9 mouse cellular contexts compared by ENCODE assay signal in genomic region chr1:34511027-34511426, GRCm38 (mm10). TPM values are rescaled to one million over a fixed set of nuclear protein-coding genes. Genes with fewer than 3 reads are reported as not detected.
DNase-seq lines count a peak whose midpoint lies in the region; ATAC-seq and TF ChIP-seq lines count a peak whose summit lies in the region.
"Had no signal": no experiment of that assay in that cellular context is flagged by ENCODE, and none has a peak within 500 bp of the region (broad histone marks: within the 10 kb centered on the region; RNA-seq: fewer than 3 reads in every experiment).

No protein-coding gene starts in this region.

- no peaks in the 10 kb centered on the region for H3K36me3 ChIP-seq in kidney, embryonic 15.5 days
- no peaks in the 10 kb centered on the region for H3K36me3 ChIP-seq in liver, embryonic 13.5 days

- no peak for TF ChIP-seq POLR2A in cerebellum, adult 2 months (IDR thresholded peaks at IDR 0.05; ENCODE audit: borderline replicate concordance, insufficient read depth, low read length)

- H3K9me3 ChIP-seq in kidney, embryonic 15.5 days (replicated peaks) = no peaks in the 10 kb centered on the region
- no peaks in the 10 kb centered on the region for H3K9me3 ChIP-seq in liver, embryonic 13.5 days (replicated peaks)

- peak; percentile 98 for TF ChIP-seq CTCF in cerebellum, adult 2 months (IDR thresholded peaks at IDR 0.05; ENCODE audit: borderline replicate concordance, insufficient read depth, low read depth, low read length)

- no peak overlapping the region for H3K27ac ChIP-seq in cerebellum, adult 2 months (ENCODE audit: insufficient read depth, low read length)
- no peak overlapping the region for H3K27ac ChIP-seq in kidney, embryonic 15.5 days
- H3K27ac ChIP-seq in liver, embryonic 13.5 days = no peak overlapping the region

- no peak overlapping the region for H3K4me2 ChIP-seq in kidney, embryonic 15.5 days
- no peak overlapping the region for H3K4me2 ChIP-seq in liver, embryonic 13.5 days

- peak; percentile 11 for DNase-seq in urinary bladder, postnatal 14 days (ENCODE audit: low spot score)
- no peak for DNase-seq in urinary bladder, adult 2 months (ENCODE audit: low spot score)
- peak; percentile 69 to 79 for DNase-seq in cerebellum, adult 2 months
- DNase-seq in frontal cortex, postnatal 14 days (ENCODE audit: low spot score in 2 of 2) = peak; percentile 14 to 35
- peak; percentile 22 for DNase-seq in liver, embryonic 13.5 days
- DNase-seq in thymus, postnatal 25 days = peak; percentile 58

- no peak overlapping the region for H3K4me3 ChIP-seq in cerebellum, adult 2 months (replicated peaks; ENCODE audit: insufficient read depth, low read depth, low read length)
- H3K4me3 ChIP-seq in kidney, embryonic 15.5 days (replicated peaks) = no peak overlapping the region
- no peak overlapping the region for H3K4me3 ChIP-seq in liver, embryonic 13.5 days (replicated peaks)
- H3K4me3 ChIP-seq: erythroblast, embryonic 14.5 days had no signal

- H3K4me1 ChIP-seq in cerebellum, adult 2 months (ENCODE audit: control insufficient read depth, insufficient read depth, low read length) = no peaks in the 10 kb centered on the region
- H3K4me1 ChIP-seq in kidney, embryonic 15.5 days = peaks cover 10% of the 10 kb centered on the region; the same call in 1 of the 2 replicates
- 0 out of 2 replicates have a peak, but pooled peaks cover 2% of the 10 kb centered on the region for H3K4me1 ChIP-seq in liver, embryonic 13.5 days (replicated peaks)

- no peaks in the 10 kb centered on the region for H3K27me3 ChIP-seq in cerebellum, adult 2 months (ENCODE audit: control insufficient read depth, insufficient read depth, low read length)
- no peaks in the 10 kb centered on the region for H3K27me3 ChIP-seq in kidney, embryonic 15.5 days
- no peaks in the 10 kb centered on the region for H3K27me3 ChIP-seq in liver, embryonic 13.5 days

- peak; percentile 68; the same call in 1 of the 2 replicates for ATAC-seq in kidney, embryonic 15.5 days (replicated peaks; ENCODE audit: low FRiP score)
- 0 out of 2 replicates have a peak, but pooled peaks have one; percentile 10 for ATAC-seq in liver, embryonic 13.5 days (ENCODE audit: low read depth)
- peak; percentile 74 for ATAC-seq in neutrophil, adult 5-6 weeks (ENCODE audit: extremely low read depth, insufficient number of reproducible peaks, low FRiP score, poor library complexity, severe bottlenecking)

- WGBS in cerebellum, adult 2 months = 6% methylated on average over 3 of the region's 3 CpGs
- 4% methylated on average over 3 of the region's 3 CpGs for WGBS in kidney, embryonic 15.5 days
- WGBS in liver, embryonic 13.5 days (ENCODE audit: insufficient replicate concordance) = 5% methylated on average over 3 of the region's 3 CpGs

- H3K9ac ChIP-seq in kidney, embryonic 15.5 days = no peak overlapping the region
- H3K9ac ChIP-seq in liver, embryonic 13.5 days = no peak overlapping the region

RNA-seq across cellular contexts. Expression of gene Prss39, which starts 12.8 kb away (rescaled TPM):
- polyA plus RNA-seq in urinary bladder, adult 2 months (2012; rRNA removed) = not detected in 2 replicates
- polyA plus RNA-seq in cerebellum, adult 2 months (2012; rRNA removed) = not detected in 2 replicates
- polyA plus RNA-seq in kidney, embryonic 15.5 days (2015; fragmentation: Nextera tagmentation; extraction: Ambion mirVana) = not detected in 2 replicates
- not detected in 2 replicates for polyA plus RNA-seq in liver, embryonic 13.5 days (2015; fragmentation: Nextera tagmentation; extraction: Ambion mirVana)
- total RNA-seq in neutrophil, adult 5-6 weeks (2017) = not detected in 2 replicates
- polyA plus RNA-seq: erythroblast, embryonic 14.5 days had no signal

RNA-seq across cellular contexts. Expression of gene Cfc1, which starts 24.4 kb away (rescaled TPM):
- polyA plus RNA-seq in urinary bladder, adult 2 months (2012; rRNA removed) = 0.34 and 0.35 TPM in 2 replicates
- polyA plus RNA-seq in cerebellum, adult 2 months (2012; rRNA removed) = 0.21 and 0.26 TPM in 2 replicates
- not detected in 2 replicates for polyA plus RNA-seq in kidney, embryonic 15.5 days (2015; fragmentation: Nextera tagmentation; extraction: Ambion mirVana)
- not detected in 2 replicates for polyA plus RNA-seq in liver, embryonic 13.5 days (2015; fragmentation: Nextera tagmentation; extraction: Ambion mirVana)
- not detected in 2 replicates for total RNA-seq in neutrophil, adult 5-6 weeks (2017)
- polyA plus RNA-seq: erythroblast, embryonic 14.5 days had no signal

RNA-seq across cellular contexts. Expression of gene Prss40, which starts 49.7 kb away (rescaled TPM):
- polyA plus RNA-seq in urinary bladder, adult 2 months (2012; rRNA removed) = not detected in 2 replicates
- polyA plus RNA-seq in cerebellum, adult 2 months (2012; rRNA removed) = not detected in 2 replicates
- polyA plus RNA-seq in kidney, embryonic 15.5 days (2015; fragmentation: Nextera tagmentation; extraction: Ambion mirVana) = not detected in 2 replicates
- not detected in 2 replicates for polyA plus RNA-seq in liver, embryonic 13.5 days (2015; fragmentation: Nextera tagmentation; extraction: Ambion mirVana)
- total RNA-seq in neutrophil, adult 5-6 weeks (2017) = not detected in 2 replicates
- polyA plus RNA-seq: erythroblast, embryonic 14.5 days had no signal

RNA-seq across cellular contexts. Expression of gene Ptpn18, which starts 51.5 kb away (rescaled TPM):
- 21.8 and 33.6 TPM in 2 replicates for polyA plus RNA-seq in urinary bladder, adult 2 months (2012; rRNA removed)
- polyA plus RNA-seq in cerebellum, adult 2 months (2012; rRNA removed) = 4.7 and 5.4 TPM in 2 replicates
- polyA plus RNA-seq in kidney, embryonic 15.5 days (2015; fragmentation: Nextera tagmentation; extraction: Ambion mirVana) = 18.2 and 19.9 TPM in 2 replicates
- polyA plus RNA-seq in liver, embryonic 13.5 days (2015; fragmentation: Nextera tagmentation; extraction: Ambion mirVana) = 14.4 and 16.9 TPM in 2 replicates
- total RNA-seq in neutrophil, adult 5-6 weeks (2017) = 262 and 311 TPM in 2 replicates

Comparison
In these comparisons a context has a peak if more than half of its experiments do, and no peak if none do; other contexts are left out.
1. ATAC-seq: peak in every context shown above with its lines; median percentile 74 in neutrophil, adult 5-6 weeks; 68 in kidney, embryonic 15.5 days; 10 in liver, embryonic 13.5 days.